Comparison of ENCODE assay signal across 8 mouse cellular contexts in genomic region chr11:87448476-87449199, GRCm38 (mm10). TPM values are rescaled to one million over a fixed set of nuclear protein-coding genes. Genes with fewer than 3 reads are reported as not detected.
DNase-seq lines count a peak whose midpoint lies in the region; ATAC-seq lines count a peak whose summit lies in the region.
"Not testable (repeated sequence)": the region's sequence is repeated elsewhere in the genome, so short reads cannot be mapped to it uniquely, and the experiment has no call there.

No protein-coding gene starts in this region.

- ATAC-seq in hindbrain, embryonic 13.5 days (ENCODE audit: low FRiP score), result peak; percentile 97
- ATAC-seq in lung, embryonic 16.5 days (ENCODE audit: low read depth), result peak; percentile 95
- peak; percentile 96 for ATAC-seq in neural tube, embryonic 14.5 days (ENCODE audit: low read depth)

- 0% methylated on average over 6 of the region's 32 CpGs for WGBS in hindbrain, embryonic 13.5 days
- WGBS in lung, embryonic 16.5 days, result 0% methylated on average over 6 of the region's 32 CpGs
- 0% methylated on average over 5 of the region's 32 CpGs for WGBS in neural tube, embryonic 14.5 days

- H3K9ac ChIP-seq in hindbrain, embryonic 13.5 days; lung, embryonic 16.5 days (ENCODE audit: low read length); neural tube, embryonic 14.5 days (replicated peaks; ENCODE audit: low read depth, low read length): not testable (repeated sequence)

- H3K4me1 ChIP-seq in hindbrain, embryonic 13.5 days (replicated peaks); lung, embryonic 16.5 days (replicated peaks; ENCODE audit: control insufficient read depth, insufficient read depth, low read length); neural tube, embryonic 14.5 days (ENCODE audit: control insufficient read depth, insufficient read depth, low read length): not testable (repeated sequence)

- H3K4me3 ChIP-seq in hindbrain, embryonic 13.5 days; lung, embryonic 16.5 days (ENCODE audit: low read length); neural tube, embryonic 14.5 days (ENCODE audit: low read depth, low read length): not testable (repeated sequence)

- H3K4me2 ChIP-seq in hindbrain, embryonic 13.5 days, result 0 out of 2 replicates have a peak overlapping the region, but pooled peaks have one; percentile 1
- peak overlapping the region; percentile 72; the same call in 1 of the 2 replicates for H3K4me2 ChIP-seq in lung, embryonic 16.5 days (ENCODE audit: low read depth, low read length)
- peak overlapping the region; percentile 12; the same call in 1 of the 2 replicates for H3K4me2 ChIP-seq in neural tube, embryonic 14.5 days (ENCODE audit: low read depth, low read length)

- H3K27ac ChIP-seq in hindbrain, embryonic 13.5 days, result peak overlapping the region; percentile 83
- peak overlapping the region; percentile 62 for H3K27ac ChIP-seq in lung, embryonic 16.5 days (ENCODE audit: low read length)
- peak overlapping the region; percentile 63; the same call in 1 of the 2 replicates for H3K27ac ChIP-seq in neural tube, embryonic 14.5 days (ENCODE audit: low read depth, low read length)

- DNase-seq in MN1 (ENCODE audit: low spot score), result peak; percentile 91
- peak; percentile 75 to 78 for DNase-seq in cerebellum, postnatal 10 days
- peak; percentile 89 for DNase-seq in forelimb bud, embryonic 11.5 days (ENCODE audit: low read depth, low spot score)
- peak; percentile 86 for DNase-seq in layer of hippocampus, adult 9-11 months
- peak; percentile 77 for DNase-seq in thymus, postnatal 0 days (ENCODE audit: low spot score)

- not testable (repeated sequence) for H3K9me3 ChIP-seq in hindbrain, embryonic 13.5 days; lung, embryonic 16.5 days (ENCODE audit: control insufficient read depth, low read length); neural tube, embryonic 14.5 days (ENCODE audit: control insufficient read depth, low read length)

- not testable (repeated sequence) for H3K36me3 ChIP-seq in hindbrain, embryonic 13.5 days; lung, embryonic 16.5 days (ENCODE audit: control insufficient read depth, insufficient read depth, low read length); neural tube, embryonic 14.5 days (ENCODE audit: control insufficient read depth, insufficient read depth, low read length)

- H3K27me3 ChIP-seq in hindbrain, embryonic 13.5 days; lung, embryonic 16.5 days (ENCODE audit: control insufficient read depth, insufficient read depth, low read depth, low read length); neural tube, embryonic 14.5 days (ENCODE audit: control insufficient read depth, insufficient read depth, low read length): not testable (repeated sequence)

RNA-seq across cellular contexts. Expression of gene Tex14, which starts 43.8 kb away (rescaled TPM):
- polyA plus RNA-seq in hindbrain, embryonic 13.5 days (2015; fragmentation: Nextera tagmentation; extraction: Ambion mirVana), result 1.00 and 1.0 TPM in 2 replicates
- 0.52 and 0.62 TPM in 2 replicates for polyA plus RNA-seq in lung, embryonic 16.5 days (2015; fragmentation: Nextera tagmentation; extraction: Ambion mirVana)
- 0.51 and 0.64 TPM in 2 replicates for polyA plus RNA-seq in neural tube, embryonic 14.5 days (2014; fragmentation: Nextera tagmentation; extraction: Ambion mirVana)
- polyA plus RNA-seq in thymus, postnatal 0 days (2015; fragmentation: Nextera tagmentation; extraction: Ambion mirVana), result 0.53 and 0.62 TPM in 2 replicates

RNA-seq across cellular contexts. Expression of gene Rad51c, which starts 43.9 kb away (rescaled TPM):
- 5.1 and 6.2 TPM in 2 replicates for polyA plus RNA-seq in hindbrain, embryonic 13.5 days (2015; fragmentation: Nextera tagmentation; extraction: Ambion mirVana)
- polyA plus RNA-seq in lung, embryonic 16.5 days (2015; fragmentation: Nextera tagmentation; extraction: Ambion mirVana), result 8.4 and 9.4 TPM in 2 replicates
- 4.9 and 6.0 TPM in 2 replicates for polyA plus RNA-seq in neural tube, embryonic 14.5 days (2014; fragmentation: Nextera tagmentation; extraction: Ambion mirVana)
- polyA plus RNA-seq in thymus, postnatal 0 days (2015; fragmentation: Nextera tagmentation; extraction: Ambion mirVana), result 6.8 and 6.9 TPM in 2 replicates

Comparison
In these comparisons a context has a peak if more than half of its experiments do, and no peak if none do; other contexts are left out.
1. H3K4me2 ChIP-seq: peak in every context shown above with its lines; median percentile 72 in lung, embryonic 16.5 days; 12 in neural tube, embryonic 14.5 days; 1 in hindbrain, embryonic 13.5 days.